Mouse (Mus musculus) small intestine, adult 2 months (tissue): Measurements from ENCODE around the gene Olfr709-ps1. TPM values are rescaled to one million over a fixed set of nuclear protein-coding genes. Genes with fewer than 3 reads are reported as not detected.

Experiments used
- H3K27ac ChIP-seq: fragments of 200-500 bp; 2 replicates; pipeline ENCODE4 v1.5.1; 2012; ENCODE audit warnings: low read depth, low read length, control low read depth, inconsistent platforms; ENCODE audit not compliant: insufficient read depth
- H3K27me3 ChIP-seq: fragments of 200-500 bp; 2 replicates; pipeline ENCODE4 v1.6.1; 2012; ENCODE audit warnings: mild to moderate bottlenecking, moderate library complexity, low read length, inconsistent platforms; ENCODE audit not compliant: control insufficient read depth, insufficient read depth
- H3K36me3 ChIP-seq: fragments of 200-500 bp; 2 replicates; pipeline ENCODE4 v1.6.1; 2012; ENCODE audit warnings: mild to moderate bottlenecking, low read length, control low read depth, inconsistent platforms; ENCODE audit not compliant: control insufficient read depth, insufficient read depth
- H3K4me1 ChIP-seq: fragments of 200-500 bp; 2 replicates; pipeline ENCODE4 v1.6.1; 2012; ENCODE audit warnings: low read length, inconsistent platforms, mixed read lengths; ENCODE audit not compliant: control insufficient read depth, insufficient read depth, insufficient read length
- H3K4me3 ChIP-seq: fragments of 200-500 bp; 2 replicates; pipeline ENCODE4 v1.5.1; 2012; ENCODE audit warnings: low read depth, mild to moderate bottlenecking, control low read depth, inconsistent platforms, low read length, moderate library complexity
- CTCF ChIP-seq: fragments of 200-500 bp; IDR thresholded peaks from 2 replicates; pipeline ENCODE4 v1.5.1; 2012; ENCODE audit warnings: low read depth, mild to moderate bottlenecking, control low read depth, inconsistent platforms, low read length, moderate library complexity, mixed read lengths; ENCODE audit not compliant: insufficient replicate concordance, insufficient read length; ENCODE audit errors: extremely low read depth
- POLR2A ChIP-seq: fragments of 200-500 bp; IDR thresholded peaks from 2 replicates; pipeline ENCODE4 v1.6.1; 2012; ENCODE audit warnings: low read depth, mild to moderate bottlenecking, control low read depth, inconsistent platforms, low read length, moderate library complexity
- WGBS: fragments of 180-500 bp; shearing (Covaris S2); methylation state at CpG from one replicate; pipeline ENCODE4 v1.1.7; 2018; 5-methylcytosine and 5-hydroxymethylcytosine counted together
- polyA plus RNA-seq: library from polyadenylated mRNA; depleted of rRNA; stranded (reverse); fragments of >200 nt; gene quantifications from 2 replicates; pipeline ENCODE4 v1.2.3, GENCODE M21; 2012; rRNA removed

Gene Olfr709-ps1
- polyA plus RNA-seq, 1 experiment, result not detected

GRCm38 (mm10) chr7:106888062-106888461 is 44.0 kb downstream of the Olfr709-ps1 start, which contains the start of gene Olfr706:
TSS of gene Olfr706 (minus strand) at chr7:106888162.
- Histone ChIP-seq H3K27ac (no peak within 1 kb of the TSS), H3K4me1 (no peaks in the 10 kb centered on the region), H3K36me3 (no peaks in the 10 kb centered on the region), H3K4me3 (no peak within 1 kb of the TSS), H3K27me3 (no peaks in the 10 kb centered on the region)
- 74% methylated on average over 2 of the region's 2 CpGs for WGBS
- no peak for TF ChIP-seq CTCF
- no peak for TF ChIP-seq POLR2A

- WGBS, result 80% methylated on average over 3 of the region's 3 CpGs
Observed at GRCm38 (mm10) chr7:106876791-106877190, 55.2 kb downstream of the Olfr709-ps1 start, which contains the start of gene Olfr705. TSS of gene Olfr705 (minus strand) at chr7:106876891.

More at GRCm38 (mm10) chr7:106876791-106877190, 55.2 kb downstream of the Olfr709-ps1 start, which contains the start of gene Olfr705:
- TF ChIP-seq POLR2A (no peak), CTCF (no peak)
- Histone ChIP-seq H3K27me3 (no peaks in the 10 kb centered on the region), H3K4me3 (no peak within 1 kb of the TSS), H3K36me3 (no peaks in the 10 kb centered on the region), H3K27ac (no peak within 1 kb of the TSS), H3K4me1 (no peaks in the 10 kb centered on the region)

Other genes starting within 250 kb of the Olfr709-ps1 start
- not detected in 2 replicates for gene Olfr694, start 240.4 kb downstream of the Olfr709-ps1 start, polyA plus RNA-seq
- gene Olfr695, start 215.8 kb downstream of the Olfr709-ps1 start, polyA plus RNA-seq, result not detected in 2 replicates
- gene Olfr697, start 189.8 kb downstream of the Olfr709-ps1 start, polyA plus RNA-seq, result not detected in 2 replicates
- gene Olfr698, start 176.8 kb downstream of the Olfr709-ps1 start, polyA plus RNA-seq, result not detected in 2 replicates
- not detected in 2 replicates for gene Olfr699, start 139.0 kb downstream of the Olfr709-ps1 start, polyA plus RNA-seq
- gene Olfr700, start 123.4 kb downstream of the Olfr709-ps1 start, polyA plus RNA-seq, result not detected in 2 replicates
- gene Olfr701, start 118.1 kb downstream of the Olfr709-ps1 start, polyA plus RNA-seq, result not detected in 2 replicates
- gene Olfr702, start 98.3 kb downstream of the Olfr709-ps1 start, polyA plus RNA-seq, result not detected in 2 replicates
- not detected in 2 replicates for gene Olfr703, start 88.9 kb downstream of the Olfr709-ps1 start, polyA plus RNA-seq
- gene Olfr704, start 69.0 kb downstream of the Olfr709-ps1 start, polyA plus RNA-seq, result not detected in 2 replicates
- not detected in 2 replicates for gene Olfr705, start 55.3 kb downstream of the Olfr709-ps1 start, polyA plus RNA-seq
- not detected in 2 replicates for gene Olfr706, start 44.1 kb downstream of the Olfr709-ps1 start, polyA plus RNA-seq
- gene Olfr707, start 31.0 kb downstream of the Olfr709-ps1 start, polyA plus RNA-seq, result not detected in 2 replicates
- not detected in 2 replicates for gene Olfr1532-ps1, start 24.2 kb downstream of the Olfr709-ps1 start, polyA plus RNA-seq
- gene Olfr710, start 16.1 kb upstream of the Olfr709-ps1 start, polyA plus RNA-seq, result not detected in 2 replicates
- gene Olfr6, start 31.7 kb upstream of the Olfr709-ps1 start, polyA plus RNA-seq, result not detected in 2 replicates
- not detected in 2 replicates for gene Olfr711, start 43.2 kb upstream of the Olfr709-ps1 start, polyA plus RNA-seq
- gene Olfr2, start 73.9 kb upstream of the Olfr709-ps1 start, polyA plus RNA-seq, result not detected in 2 replicates
- not detected in 2 replicates for gene Olfr713, start 99.0 kb upstream of the Olfr709-ps1 start, polyA plus RNA-seq
- not detected in 2 replicates for gene Olfr714, start 138.8 kb upstream of the Olfr709-ps1 start, polyA plus RNA-seq
- not detected in 2 replicates for gene Olfr17, start 161.0 kb upstream of the Olfr709-ps1 start, polyA plus RNA-seq
- gene Olfr715b, start 178.2 kb upstream of the Olfr709-ps1 start, polyA plus RNA-seq, result not detected in 2 replicates
- gene Olfr715, start 198.9 kb upstream of the Olfr709-ps1 start, polyA plus RNA-seq, result not detected in 2 replicates
- gene Olfr716, start 206.1 kb upstream of the Olfr709-ps1 start, polyA plus RNA-seq, result not detected in 2 replicates
- not detected in 2 replicates for gene Nlrp14, start 234.8 kb upstream of the Olfr709-ps1 start, polyA plus RNA-seq